Comparison of ENCODE assay signal across 8 mouse cellular contexts in the genomic region with DNA sequence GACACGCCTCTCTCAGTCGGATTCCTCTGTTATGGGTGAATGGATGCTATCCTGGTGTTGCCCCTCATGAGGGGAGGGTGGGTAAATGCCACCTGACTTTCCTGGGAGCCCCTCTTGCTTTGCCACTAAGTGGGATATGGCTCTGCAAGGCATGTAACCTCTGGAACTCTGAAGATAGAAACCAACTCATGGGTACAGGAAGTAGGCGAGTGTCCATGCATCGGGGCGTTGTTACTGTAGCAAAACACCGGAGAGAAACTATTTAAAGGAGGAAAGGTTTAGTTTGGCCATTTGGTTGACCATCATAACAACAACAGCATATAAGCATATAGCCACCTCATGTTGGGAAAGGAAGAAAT. TPM values are rescaled to one million over a fixed set of nuclear protein-coding genes. Genes with fewer than 3 reads are reported as not detected.
A peak's percentile ranks its signal among the peaks of the same experiment; 100 is the strongest.
DNase-seq lines count a peak whose midpoint lies in the region; ATAC-seq and TF ChIP-seq lines count a peak whose summit lies in the region.

No protein-coding gene starts in this region.

- H3K9me3 ChIP-seq in lung, embryonic 15.5 days, result no peaks in the 10 kb centered on the region
- H3K9me3 ChIP-seq in limb, embryonic 11.5 days (ENCODE audit: control insufficient read depth, low read length), result no peaks in the 10 kb centered on the region

- H3K9ac ChIP-seq in lung, embryonic 15.5 days, result peak overlapping the region; percentile 36; the same call in 1 of the 2 replicates
- no peak overlapping the region for H3K9ac ChIP-seq in limb, embryonic 11.5 days (ENCODE audit: low read length)

- H3K4me3 ChIP-seq in lung, embryonic 15.5 days, result peak overlapping the region; percentile 42
- H3K4me3 ChIP-seq in embryonic fibroblast, embryonic 13.5 days (ENCODE audit: insufficient read depth, low read length), result peak overlapping the region; percentile 39; the same call in 1 of the 2 replicates
- 0 out of 2 replicates have a peak overlapping the region, but pooled peaks have one; percentile 30 for H3K4me3 ChIP-seq in limb, embryonic 11.5 days (ENCODE audit: low read depth, low read length)
- peak overlapping the region; percentile 48 for H3K4me3 ChIP-seq in olfactory bulb, adult 2 months (ENCODE audit: insufficient read depth, low read depth, low read length)

- H3K36me3 ChIP-seq in lung, embryonic 15.5 days, result no peaks in the 10 kb centered on the region
- no peaks in the 10 kb centered on the region; the same call in 1 of the 2 replicates for H3K36me3 ChIP-seq in limb, embryonic 11.5 days (ENCODE audit: control insufficient read depth, insufficient read depth, low read length)

- no peak for DNase-seq in lung, postnatal 25 days (ENCODE audit: low spot score)
- DNase-seq in limb, embryonic 11.5 days (ENCODE audit: low spot score), result peak; percentile 23
- no peak for DNase-seq in right cerebral cortex, postnatal 14 days
- no peak for DNase-seq in urinary bladder, postnatal 14 days (ENCODE audit: low spot score)
- no peak for DNase-seq in kidney, adult 11 months

- ATAC-seq in lung, embryonic 15.5 days (ENCODE audit: borderline replicate concordance, extremely low read depth, low FRiP score, low TSS enrichment), result no peak
- no peak for ATAC-seq in limb, embryonic 11.5 days (ENCODE audit: insufficient number of reproducible peaks, low FRiP score, low TSS enrichment, low read depth)

- 73% methylated on average over 6 of the region's 6 CpGs for WGBS in lung, embryonic 15.5 days
- WGBS in limb, embryonic 11.5 days, result 78% methylated on average over 6 of the region's 6 CpGs
- WGBS in olfactory bulb, adult 2 months, result 70% methylated on average over 6 of the region's 6 CpGs

- H3K27ac ChIP-seq in lung, embryonic 15.5 days, result no peak overlapping the region
- no peak overlapping the region for H3K27ac ChIP-seq in embryonic fibroblast, embryonic 13.5 days (ENCODE audit: insufficient read depth, low read length)
- H3K27ac ChIP-seq in limb, embryonic 11.5 days (replicated peaks; ENCODE audit: low read depth, low read length), result no peak overlapping the region
- peak overlapping the region; percentile 91 for H3K27ac ChIP-seq in olfactory bulb, adult 2 months (ENCODE audit: insufficient read depth, low read depth, low read length)

- H3K4me2 ChIP-seq in lung, embryonic 15.5 days, result peak overlapping the region; percentile 56
- H3K4me2 ChIP-seq in limb, embryonic 11.5 days (ENCODE audit: low read depth, severe bottlenecking), result peak overlapping the region; percentile 39; the same call in 1 of the 2 replicates

- peaks cover 16% of the 10 kb centered on the region for H3K4me1 ChIP-seq in lung, embryonic 15.5 days
- H3K4me1 ChIP-seq in embryonic fibroblast, embryonic 13.5 days (ENCODE audit: control insufficient read depth, insufficient read depth, low read length), result no peaks in the 10 kb centered on the region; the same call in 1 of the 2 replicates
- peaks cover 8% of the 10 kb centered on the region; the same call in 1 of the 2 replicates for H3K4me1 ChIP-seq in limb, embryonic 11.5 days (ENCODE audit: control insufficient read depth, insufficient read depth, low read length)
- peaks cover 31% of the 10 kb centered on the region for H3K4me1 ChIP-seq in olfactory bulb, adult 2 months (ENCODE audit: control insufficient read depth, insufficient read depth, low read length)

- no peak for TF ChIP-seq CTCF in embryonic fibroblast, embryonic 13.5 days (IDR thresholded peaks at IDR 0.05; ENCODE audit: borderline replicate concordance, insufficient read depth, low read length)
- no peak for TF ChIP-seq CTCF in olfactory bulb, adult 2 months (IDR thresholded peaks at IDR 0.05; ENCODE audit: insufficient read depth, low read depth, low read length)

- no peaks in the 10 kb centered on the region for H3K27me3 ChIP-seq in lung, embryonic 15.5 days
- H3K27me3 ChIP-seq in limb, embryonic 11.5 days (ENCODE audit: control insufficient read depth, insufficient read depth, low read length), result no peaks in the 10 kb centered on the region

- TF ChIP-seq POLR2A in embryonic fibroblast, embryonic 13.5 days (IDR thresholded peaks at IDR 0.05; ENCODE audit: low read depth, low read length), result no peak
- no peak for TF ChIP-seq POLR2A in olfactory bulb, adult 2 months (IDR thresholded peaks at IDR 0.05; ENCODE audit: insufficient read depth, low read depth, low read length)

RNA-seq across cellular contexts. Expression of a gene that starts 1.0 kb away (rescaled TPM):
- polyA plus RNA-seq in lung, embryonic 15.5 days (2015; fragmentation: Nextera tagmentation; extraction: Ambion mirVana), result 88.0 and 89.8 TPM in 2 replicates
- polyA plus RNA-seq in embryonic fibroblast, embryonic 13.5 days (2011; ENCODE audit: insufficient read length, low read depth, missing spikeins), result 35.1 and 35.9 TPM in 2 replicates
- polyA plus RNA-seq in limb, embryonic 11.5 days (2014; fragmentation: Nextera tagmentation; extraction: Ambion mirVana), result 111 and 119 TPM in 2 replicates
- polyA plus RNA-seq in olfactory bulb, adult 2 months (2012; ENCODE audit: insufficient read depth, insufficient read length, low replicate concordance, missing spikeins), result not detected in 2 replicates

RNA-seq across cellular contexts. Expression of a gene that starts 31.3 kb away (rescaled TPM):
- polyA plus RNA-seq in lung, embryonic 15.5 days (2015; fragmentation: Nextera tagmentation; extraction: Ambion mirVana), result 0.18 and 0.26 TPM in 2 replicates
- polyA plus RNA-seq in embryonic fibroblast, embryonic 13.5 days (2011; ENCODE audit: insufficient read length, low read depth, missing spikeins), result not detected in 2 replicates
- polyA plus RNA-seq in limb, embryonic 11.5 days (2014; fragmentation: Nextera tagmentation; extraction: Ambion mirVana), result 4.6 and 5.1 TPM in 2 replicates
- polyA plus RNA-seq in olfactory bulb, adult 2 months (2012; ENCODE audit: insufficient read depth, insufficient read length, low replicate concordance, missing spikeins), result not detected in 2 replicates

RNA-seq across cellular contexts. Expression of a gene that starts 55.0 kb away (rescaled TPM):
- not detected in 2 replicates for polyA plus RNA-seq in lung, embryonic 15.5 days (2015; fragmentation: Nextera tagmentation; extraction: Ambion mirVana)
- not detected in 2 replicates for polyA plus RNA-seq in embryonic fibroblast, embryonic 13.5 days (2011; ENCODE audit: insufficient read length, low read depth, missing spikeins)
- polyA plus RNA-seq in limb, embryonic 11.5 days (2014; fragmentation: Nextera tagmentation; extraction: Ambion mirVana), result not detected in 2 replicates
- polyA plus RNA-seq in olfactory bulb, adult 2 months (2012; ENCODE audit: insufficient read depth, insufficient read length, low replicate concordance, missing spikeins), result not detected in 2 replicates

Comparison
In these comparisons a context has a peak if more than half of its experiments do, and no peak if none do; other contexts are left out.
1. RNA of a gene that starts 1.0 kb away (polyA plus RNA-seq): 111 to 119 TPM in limb, embryonic 11.5 days, 88.0 to 89.8 TPM in lung, embryonic 15.5 days and 35.1 to 35.9 TPM in embryonic fibroblast, embryonic 13.5 days; not detected in olfactory bulb, adult 2 months; every median in the first group is over 10 times any median in the second.
2. Peak in every context shown above with its lines, with median percentiles within 50 percentile points of each other: H3K4me3 ChIP-seq.